Mouse (Mus musculus) CD8-positive naive resting alpha-beta T cell, adult 2 months (primary cell): ENCODE measurements around the gene Dntt.

Experiments used
- DNase-seq, 2 experiments: peaks; one replicate each; pipeline ENCODE4 v3.0.0; 2022; ENCODE audit warnings: low read depth in 2 of 2, low spot score in 2 of 2

Dntt gene

GRCm38 (mm10) chr19:41029219-41029618 is at the start of gene Dntt:
TSS of gene Dntt (plus strand) at chr19:41029275.
- no peak for DNase-seq

- DNase-seq, result no peak
These were observed 48.4 kb upstream of the Dntt start for GRCm38 (mm10) chr19:40980671-40981070.

- DNase-seq, result no peak
These were observed 44.5 kb upstream of the Dntt start for GRCm38 (mm10) chr19:40984536-40984935.

- DNase-seq, result no peak
These were observed 40.2 kb upstream of the Dntt start for GRCm38 (mm10) chr19:40988856-40989255.

GRCm38 (mm10) chr19:40989961-40990600 is 39.0 kb upstream of the Dntt start:
- no peak for DNase-seq

GRCm38 (mm10) chr19:40990781-40991343 is 38.2 kb upstream of the Dntt start:
- no peak for DNase-seq

GRCm38 (mm10) chr19:40991626-40992025 is 37.4 kb upstream of the Dntt start:
- no peak for DNase-seq

- no peak for DNase-seq
These were observed 37.0 kb upstream of the Dntt start for GRCm38 (mm10) chr19:40992096-40992495.

- no peak for DNase-seq
These were observed 36.5 kb upstream of the Dntt start for GRCm38 (mm10) chr19:40992517-40993044.

GRCm38 (mm10) chr19:40993356-40993755 is 35.7 kb upstream of the Dntt start:
- no peak for DNase-seq

GRCm38 (mm10) chr19:40994057-40994585 is 35.0 kb upstream of the Dntt start, which contains the start of gene Blnk:
TSS of gene Blnk (minus strand) at chr19:40994535.
- DNase-seq, result no peak

GRCm38 (mm10) chr19:40994911-40995310 is 34.2 kb upstream of the Dntt start:
- DNase-seq, result no peak

GRCm38 (mm10) chr19:40995449-40996401 is 33.4 kb upstream of the Dntt start:
- DNase-seq, result no peak

- DNase-seq, result no peak
These were observed 32.4 kb upstream of the Dntt start for GRCm38 (mm10) chr19:40996722-40997121.

- DNase-seq, result no peak
These were observed 30.5 kb upstream of the Dntt start for GRCm38 (mm10) chr19:40998469-40999170.

GRCm38 (mm10) chr19:40999569-40999968 is 29.5 kb upstream of the Dntt start:
- DNase-seq, result no peak

- no peak for DNase-seq
These were observed 25.3 kb upstream of the Dntt start for GRCm38 (mm10) chr19:41003694-41004315.

- DNase-seq, result no peak
These were observed 22.5 kb upstream of the Dntt start for GRCm38 (mm10) chr19:41006621-41007020.

- DNase-seq, result no peak
These were observed 21.7 kb upstream of the Dntt start for GRCm38 (mm10) chr19:41007326-41007725.

GRCm38 (mm10) chr19:41007733-41008132 is 21.3 kb upstream of the Dntt start:
- DNase-seq, result no peak
